Mouse (Mus musculus) MEL (cell line): ENCODE measurements around the gene Usp36. TPM values are rescaled to one million over a fixed set of nuclear protein-coding genes. Genes with fewer than 3 reads are reported as not detected.
A peak's percentile ranks its signal among the peaks of the same experiment; 100 is the strongest.

Experiments used
- DNase-seq: peaks from one replicate; pipeline ENCODE4 v3.0.0; 2011; ENCODE audit warnings: low read depth, low spot score
- H3K27ac ChIP-seq: 2 replicates; pipeline ENCODE4 v1.5.1; 2012; ENCODE audit warnings: low read depth, mild to moderate bottlenecking, control low read depth, low read length, moderate library complexity; ENCODE audit not compliant: control insufficient read depth
- H3K27me3 ChIP-seq, 2 experiments: fragments of 150-350 bp in 1 of 2; sonication (generic) in 1 of 2; 2 replicates each; pipeline ENCODE4 v1.6.1; 2012; ENCODE audit warnings: low read length in 2 of 2, mild to moderate bottlenecking in 2 of 2, improper control_type of control experiment in 1 of 2, moderate library complexity in 1 of 2; ENCODE audit not compliant: insufficient read depth in 2 of 2, control insufficient read depth in 1 of 2
- H3K36me3 ChIP-seq, 2 experiments: 2 replicates each; pipeline ENCODE4 v1.6.1; 2012 to 2014; ENCODE audit warnings: low read length in 2 of 2, improper control_type of control experiment in 1 of 2, inconsistent platforms in 1 of 2, mild to moderate bottlenecking in 1 of 2; ENCODE audit not compliant: insufficient read depth in 2 of 2, control insufficient read depth in 1 of 2
- H3K4me1 ChIP-seq, 2 experiments: fragments of 150-350 bp in 1 of 2; sonication (generic) in 1 of 2; 2 replicates each; pipeline ENCODE4 v1.6.1; 2012; ENCODE audit warnings: low read length in 2 of 2, improper control_type of control experiment in 1 of 2, mild to moderate bottlenecking in 1 of 2; ENCODE audit not compliant: insufficient read depth in 2 of 2, control insufficient read depth in 1 of 2
- H3K4me3 ChIP-seq, 2 experiments: fragments of 150-350 bp in 1 of 2; sonication (generic) in 1 of 2; 2 replicates each; pipeline ENCODE4 v1.5.1; 2012; ENCODE audit warnings: low read depth in 2 of 2, low read length in 2 of 2, mild to moderate bottlenecking in 2 of 2, moderate library complexity in 2 of 2, control low read depth in 1 of 2, improper control_type of control experiment in 1 of 2; ENCODE audit not compliant: control insufficient read depth in 1 of 2, insufficient read depth in 1 of 2
- H3K79me2 ChIP-seq: 2 replicates; pipeline ENCODE4 v1.6.1; 2012; ENCODE audit warnings: mild to moderate bottlenecking, low read length, moderate library complexity; ENCODE audit not compliant: control insufficient read depth, poor library complexity, insufficient read depth
- H3K9ac ChIP-seq: 2 replicates; pipeline ENCODE4 v1.6.1; 2012; ENCODE audit warnings: low read depth, mild to moderate bottlenecking, control low read depth, low read length, moderate library complexity; ENCODE audit not compliant: control insufficient read depth, poor library complexity, severe bottlenecking
- H3K9me3 ChIP-seq: fragments of 150-350 bp; sonication (generic); replicated peaks from 2 replicates; pipeline ENCODE4 v1.6.1; 2012; ENCODE audit warnings: mild to moderate bottlenecking, low read length, improper control_type of control experiment, moderate library complexity; ENCODE audit not compliant: insufficient read depth
- CTCF ChIP-seq, 3 experiments: IDR thresholded peaks in 2 of 3; conservative IDR thresholded peaks in 1 of 3; 2 replicates each; pipeline ENCODE4 v1.5.1; 2011 to 2012; ENCODE audit warnings: low read length in 3 of 3, low read depth in 2 of 3, mild to moderate bottlenecking in 2 of 3, improper control_type of control experiment in 1 of 3, inconsistent platforms in 1 of 3, mixed read lengths in 1 of 3, moderate library complexity in 1 of 3; ENCODE audit not compliant: control insufficient read depth in 1 of 3, insufficient read depth in 1 of 3, poor library complexity in 1 of 3, severe bottlenecking in 1 of 3
- E2F4 ChIP-seq: IDR thresholded peaks from 2 replicates; pipeline ENCODE4 v1.6.1; 2011; ENCODE audit warnings: low read depth, low read length, improper control_type of control experiment, borderline replicate concordance
- ELF1 ChIP-seq: IDR thresholded peaks from 2 replicates; pipeline ENCODE4 v1.6.1; 2014; ENCODE audit warnings: low read depth, mild to moderate bottlenecking, inconsistent platforms, low read length, improper control_type of control experiment, moderate library complexity
- EP300 ChIP-seq, 2 experiments: IDR thresholded peaks; 2 replicates each; pipeline ENCODE4 v1.6.1; 2011; ENCODE audit warnings: improper control_type of control experiment in 2 of 2, low read length in 2 of 2, low read depth in 1 of 2, mild to moderate bottlenecking in 1 of 2
- GABPA ChIP-seq: IDR thresholded peaks from 2 replicates; pipeline ENCODE4 v1.6.1; 2012; ENCODE audit warnings: low read depth, mild to moderate bottlenecking, inconsistent platforms, low read length, improper control_type of control experiment, moderate library complexity
- GATA1 ChIP-seq: IDR thresholded peaks from 2 replicates; pipeline ENCODE4 v1.6.1; 2011; ENCODE audit warnings: low read depth, low read length, improper control_type of control experiment
- MXI1 ChIP-seq: IDR thresholded peaks from 2 replicates; pipeline ENCODE4 v1.6.1; 2011; ENCODE audit warnings: mild to moderate bottlenecking, low read depth, low read length, improper control_type of control experiment
- MYC ChIP-seq: IDR thresholded peaks from 2 replicates; pipeline ENCODE4 v1.6.1; 2011; ENCODE audit warnings: low read depth, mild to moderate bottlenecking, low read length, improper control_type of control experiment, moderate library complexity
- NELFE ChIP-seq: IDR thresholded peaks from 2 replicates; pipeline ENCODE4 v1.6.1; 2011; ENCODE audit warnings: low read depth, low read length, improper control_type of control experiment
- NRF1 ChIP-seq: IDR thresholded peaks from 2 replicates; pipeline ENCODE4 v1.6.1; 2014; ENCODE audit warnings: low read depth, mild to moderate bottlenecking, inconsistent platforms, low read length, improper control_type of control experiment, moderate library complexity; ENCODE audit not compliant: poor library complexity, insufficient read depth, severe bottlenecking
- POLR2A ChIP-seq, 2 experiments: IDR thresholded peaks; 2 replicates each; pipeline ENCODE4 v1.6.1; 2011 to 2012; ENCODE audit warnings: low read length in 2 of 2, mild to moderate bottlenecking in 2 of 2, control low read depth in 1 of 2, improper control_type of control experiment in 1 of 2, low read depth in 1 of 2, moderate library complexity in 1 of 2; ENCODE audit not compliant: control insufficient read depth in 1 of 2, insufficient read depth in 1 of 2, poor library complexity in 1 of 2
- POLR2AphosphoS5 ChIP-seq: IDR thresholded peaks from 2 replicates; pipeline ENCODE4 v1.6.1; 2012; ENCODE audit warnings: low read depth, borderline replicate concordance, mild to moderate bottlenecking, inconsistent platforms, low read length, moderate library complexity, mixed read lengths
- RCOR1 ChIP-seq: IDR thresholded peaks from 2 replicates; pipeline ENCODE4 v1.6.1; 2012; ENCODE audit warnings: low read depth, mild to moderate bottlenecking, inconsistent platforms, low read length, improper control_type of control experiment
- SIN3A ChIP-seq: IDR thresholded peaks from 2 replicates; pipeline ENCODE4 v1.6.1; 2012; ENCODE audit warnings: low read length, improper control_type of control experiment, inconsistent platforms
- SMC3 ChIP-seq: IDR thresholded peaks from 2 replicates; pipeline ENCODE4 v1.6.1; 2011; ENCODE audit warnings: low read depth, low read length, improper control_type of control experiment
- TAL1 ChIP-seq: IDR thresholded peaks from 2 replicates; pipeline ENCODE4 v1.6.1; 2012; ENCODE audit warnings: mild to moderate bottlenecking, inconsistent platforms, low read length, moderate library complexity, mixed read lengths
- UBTF ChIP-seq: IDR thresholded peaks from 2 replicates; pipeline ENCODE4 v1.6.1; 2012; ENCODE audit warnings: low read depth, mild to moderate bottlenecking, inconsistent platforms, low read length, improper control_type of control experiment, moderate library complexity, borderline replicate concordance; ENCODE audit not compliant: insufficient read depth
- ZKSCAN1 ChIP-seq: IDR thresholded peaks from 2 replicates; pipeline ENCODE4 v1.6.1; 2012; ENCODE audit warnings: low read depth, mild to moderate bottlenecking, inconsistent platforms, low read length, improper control_type of control experiment, moderate library complexity
- ZMIZ1 ChIP-seq: IDR thresholded peaks from 2 replicates; pipeline ENCODE4 v1.6.1; 2012; ENCODE audit warnings: low read depth, mild to moderate bottlenecking, inconsistent platforms, low read length, improper control_type of control experiment, moderate library complexity
- ZNF384 ChIP-seq: IDR thresholded peaks from 2 replicates; pipeline ENCODE4 v1.6.1; 2012; ENCODE audit warnings: low read depth, mild to moderate bottlenecking, inconsistent platforms, low read length, improper control_type of control experiment
- polyA plus RNA-seq, 2 experiments: library from polyadenylated mRNA; stranded (reverse) in 1 of 2; unstranded in 1 of 2; fragments of >175 nt in 1 of 2; fragments of >200 nt in 1 of 2; gene quantifications; 2 replicates each; pipeline versions ENCODE4 v1.2.1 to v1.2.4; 2012; ENCODE audit warnings: low replicate concordance in 2 of 2, low read depth in 1 of 2; ENCODE audit not compliant: insufficient read length in 2 of 2, insufficient read depth in 1 of 2, missing spikeins in 1 of 2
- total RNA-seq: library from RNA; depleted of rRNA; stranded (reverse); fragments of 300-350 nt; gene quantifications from 2 replicates; pipeline ENCODE4 v1.2.3, GENCODE M21; 2012

The Usp36 gene
- total and polyA plus RNA-seq, 3 experiments = 24.8 to 89.6 (median 50.7) TPM

GRCm38 (mm10) chr11:118298810-118299209 lies 8.8 kb upstream of the Usp36 start:
- Histone ChIP-seq H3K4me3 (no peak overlapping the region), H3K9ac (no peak overlapping the region), H3K79me2 (no peaks in the 10 kb centered on the region), H3K36me3 (no peaks in the 10 kb centered on the region), H3K27ac (no peak overlapping the region), H3K9me3 (no peaks in the 10 kb centered on the region), H3K27me3 (peaks cover 18 to 27% of the 10 kb centered on the region in 2 experiments), H3K4me1 (no peaks in the 10 kb centered on the region)
- peak; percentile 26 for DNase-seq
- TF ChIP-seq ZKSCAN1 = no peak
- no peak for TF ChIP-seq ELF1
- no peak for TF ChIP-seq E2F4
- no peak for TF ChIP-seq GABPA
- no peak for TF ChIP-seq SMC3
- no peak for TF ChIP-seq TAL1
- TF ChIP-seq UBTF = no peak
- TF ChIP-seq EP300 (IDR thresholded peaks at IDR 0.05; ENCODE audit: low read depth in 1 of 2, low read length in 2 of 2) = no peak
- no peak for TF ChIP-seq MXI1
- no peak for TF ChIP-seq POLR2AphosphoS5
- TF ChIP-seq GATA1 = no peak
- TF ChIP-seq ZNF384 = no peak
- TF ChIP-seq MYC = no peak
- no peak for TF ChIP-seq NRF1
- TF ChIP-seq NELFE = no peak
- TF ChIP-seq ZMIZ1 = no peak
- no peak for TF ChIP-seq SIN3A
- TF ChIP-seq CTCF (IDR thresholded peaks at IDR 0.05 in 2 of 3, conservative IDR thresholded peaks at IDR 0.05 in 1 of 3; ENCODE audit: control insufficient read depth in 1 of 3, insufficient read depth in 1 of 3, low read depth in 2 of 3, low read length in 3 of 3, poor library complexity in 1 of 3, severe bottlenecking in 1 of 3) = no peak

DNA sequence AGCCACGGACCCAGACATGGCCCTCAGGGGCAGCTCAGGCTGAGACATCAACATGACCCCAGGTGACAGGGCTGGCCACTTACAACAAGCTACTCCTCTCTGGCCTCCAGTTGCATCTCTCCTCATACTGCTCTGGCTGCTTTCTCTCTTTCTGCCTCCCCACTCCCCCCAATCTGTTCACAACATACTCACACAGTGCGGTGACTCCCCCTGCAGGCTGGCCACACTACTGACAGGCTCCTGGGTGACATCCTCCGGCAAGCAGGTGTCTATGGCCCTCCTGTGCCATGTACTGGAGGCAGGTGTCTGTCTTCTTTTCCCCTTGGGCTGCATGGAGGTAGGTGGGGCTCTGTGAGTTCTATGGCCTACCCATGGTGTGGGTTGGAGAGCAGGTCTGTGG lies 7.9 kb upstream of the Usp36 start:
- H3K4me1 ChIP-seq = no peaks in the 10 kb centered on the region
- H3K27me3 ChIP-seq = peaks cover 14 to 25% of the 10 kb centered on the region in 2 experiments
- no peaks in the 10 kb centered on the region for H3K79me2 ChIP-seq
- H3K9me3 ChIP-seq = no peaks in the 10 kb centered on the region
- peak in 2 of 3 experiments; percentile 25 to 29; a peak in 3 of 6 replicates for TF ChIP-seq CTCF (IDR thresholded peaks at IDR 0.05 in 2 of 3, conservative IDR thresholded peaks at IDR 0.05 in 1 of 3; ENCODE audit: control insufficient read depth in 1 of 3, insufficient read depth in 1 of 3, low read depth in 2 of 3, low read length in 3 of 3, poor library complexity in 1 of 3, severe bottlenecking in 1 of 3)
- no peak for TF ChIP-seq POLR2A (IDR thresholded peaks at IDR 0.05; ENCODE audit: control insufficient read depth in 1 of 2, insufficient read depth in 1 of 2, low read depth in 1 of 2, low read length in 2 of 2, poor library complexity in 1 of 2)
- no peak for TF ChIP-seq ELF1
- no peak for TF ChIP-seq RCOR1
- H3K4me3 ChIP-seq = no peak overlapping the region
- H3K36me3 ChIP-seq = no peaks in the 10 kb centered on the region
- DNase-seq = no peak
- no peak overlapping the region for H3K9ac ChIP-seq
- H3K27ac ChIP-seq = no peak overlapping the region
